ENCODE assay signal across 8 mouse cellular contexts in genomic region chr11:87448476-87449199, GRCm38 (mm10). TPM values are rescaled to one million over a fixed set of nuclear protein-coding genes. Genes with fewer than 3 reads are reported as not detected.
A peak's percentile ranks its signal among the peaks of the same experiment; 100 is the strongest.
DNase-seq lines count a peak whose midpoint lies in the region; ATAC-seq and TF ChIP-seq lines count a peak whose summit lies in the region.
"Not testable (repeated sequence)": the region's sequence is repeated elsewhere in the genome, so short reads cannot be mapped to it uniquely, and the experiment has no call there.

No protein-coding gene starts in this region.

- H3K9me3 ChIP-seq in ES-E14 (ENCODE audit: control insufficient read depth, insufficient read depth, low read depth, low read length); forebrain, embryonic 14.5 days (replicated peaks; ENCODE audit: control insufficient read depth, low read length); liver, postnatal 0 days (ENCODE audit: low read length): not testable (repeated sequence)

- not testable (repeated sequence) for H3K27ac ChIP-seq in ES-E14 (ENCODE audit: insufficient read depth, low read depth, low read length, poor library complexity, severe bottlenecking)
- H3K27ac ChIP-seq in forebrain, embryonic 14.5 days (ENCODE audit: low read depth, low read length) = 0 out of 2 replicates have a peak overlapping the region, but pooled peaks have one; percentile 52
- H3K27ac ChIP-seq in liver, postnatal 0 days (ENCODE audit: low read depth) = peak overlapping the region; percentile 78

- ATAC-seq in forebrain, embryonic 14.5 days = peak; percentile 95
- peak; percentile 78 to 84 for ATAC-seq in hematopoietic stem cell, adult 5-6 weeks (replicated peaks in 1 of 2; ENCODE audit: insufficient read depth in 1 of 2, low FRiP score in 2 of 2, low TSS enrichment in 1 of 2, low read depth in 1 of 2, poor library complexity in 2 of 2, severe bottlenecking in 2 of 2)
- peak; percentile 90 for ATAC-seq in liver, postnatal 0 days

- not testable (repeated sequence) for H3K27me3 ChIP-seq in forebrain, embryonic 14.5 days (replicated peaks; ENCODE audit: control insufficient read depth, insufficient read depth, low read length); liver, postnatal 0 days (ENCODE audit: insufficient read depth, low read length)

- not testable (repeated sequence) for TF ChIP-seq CTCF in liver, postnatal 0 days (IDR thresholded peaks at IDR 0.05; ENCODE audit: low read depth)

- not testable (repeated sequence) for H3K4me3 ChIP-seq in ES-E14 (ENCODE audit: insufficient read depth in 1 of 2, low read depth in 1 of 2, low read length in 2 of 2, poor library complexity in 1 of 2, severe bottlenecking in 1 of 2); forebrain, embryonic 14.5 days (ENCODE audit: low read depth, low read length); liver, postnatal 0 days (ENCODE audit: low read depth, low read length)

- 0 out of 2 replicates have a peak overlapping the region, but pooled peaks have one; percentile 20 for H3K4me2 ChIP-seq in forebrain, embryonic 14.5 days (ENCODE audit: low read length)
- H3K4me2 ChIP-seq in liver, postnatal 0 days (ENCODE audit: low read depth, low read length) = peak overlapping the region; percentile 22; the same call in 1 of the 2 replicates

- WGBS in forebrain, embryonic 14.5 days = 0% methylated on average over 6 of the region's 32 CpGs
- WGBS in liver, postnatal 0 days (ENCODE audit: insufficient replicate concordance) = under 1% methylated on average over 6 of the region's 32 CpGs

- in situ Hi-C loops in ES-E14 (cut with MboI; ENCODE audit: low sequenced_read_pairs in 2 of 2, unreplicated experiment in 2 of 2) = not testable (repeated sequence)

- peak; percentile 69 for DNase-seq in ES-E14 (ENCODE audit: low read depth, low spot score)
- peak; percentile 42 to 43 for DNase-seq in cerebellum, adult 18-20 months
- DNase-seq in forebrain, embryonic 14.5 days (ENCODE audit: low spot score) = peak; percentile 87
- DNase-seq in layer of hippocampus, adult 11-12 months (ENCODE audit: low spot score) = peak; percentile 69
- DNase-seq in liver, postnatal 0 days = peak; percentile 54
- DNase-seq in neural tube, embryonic 10.5 days (ENCODE audit: extremely low spot score, low spot score) = peak; percentile 66
- DNase-seq in telencephalon, adult 2 months (ENCODE audit: low read depth, low spot score) = peak; percentile 86

- not testable (repeated sequence) for H3K36me3 ChIP-seq in ES-E14 (ENCODE audit: control insufficient read depth, insufficient read depth, low read length, poor library complexity, severe bottlenecking); forebrain, embryonic 14.5 days (ENCODE audit: control insufficient read depth, insufficient read depth, low read length); liver, postnatal 0 days (replicated peaks; ENCODE audit: insufficient read depth, low read length)

- peak; percentile 57; the same call in 1 of the 2 replicates for TF ChIP-seq EP300 in liver, postnatal 0 days (IDR thresholded peaks at IDR 0.05; ENCODE audit: low read depth)

- peak overlapping the region; percentile 55; the same call in 1 of the 2 replicates for H3K9ac ChIP-seq in ES-E14 (ENCODE audit: insufficient read depth, low read depth, low read length, poor library complexity, severe bottlenecking)
- H3K9ac ChIP-seq in forebrain, embryonic 14.5 days (ENCODE audit: low read length); liver, postnatal 0 days (replicated peaks): not testable (repeated sequence)

- H3K4me1 ChIP-seq in ES-E14 (ENCODE audit: control insufficient read depth in 2 of 2, insufficient read depth in 2 of 2, low read length in 2 of 2, poor library complexity in 1 of 2); forebrain, embryonic 14.5 days (ENCODE audit: control insufficient read depth, insufficient read depth, low read length): not testable (repeated sequence)
- peaks cover 12% of the 10 kb centered on the region for H3K4me1 ChIP-seq in liver, postnatal 0 days (ENCODE audit: insufficient read depth)

RNA-seq across cellular contexts. Expression of gene Tex14, which starts 43.8 kb away (rescaled TPM):
- total RNA-seq in ES-E14 (2012; rRNA removed) = 10.4 and 11.4 TPM in 2 replicates
- polyA plus RNA-seq in forebrain, embryonic 14.5 days (2014; fragmentation: Nextera tagmentation; extraction: Ambion mirVana) = 0.21 and 0.24 TPM in 2 replicates
- total RNA-seq in hematopoietic stem cell, adult 5-6 weeks (2017) = 2.9 TPM in 1 of 2 replicates, not detected in the other
- 0.24 TPM in 1 of 2 replicates, not detected in the other for polyA plus RNA-seq in liver, postnatal 0 days (2015; fragmentation: Nextera tagmentation; extraction: Ambion mirVana)

RNA-seq across cellular contexts. Expression of gene Rad51c, which starts 43.9 kb away (rescaled TPM):
- 6.7 and 9.9 TPM in 2 replicates for total RNA-seq in ES-E14 (2012; rRNA removed)
- 4.5 and 8.1 TPM in 2 replicates for polyA plus RNA-seq in forebrain, embryonic 14.5 days (2014; fragmentation: Nextera tagmentation; extraction: Ambion mirVana)
- 7.3 and 13.4 TPM in 2 replicates for total RNA-seq in hematopoietic stem cell, adult 5-6 weeks (2017)
- 1.6 and 2.6 TPM in 2 replicates for polyA plus RNA-seq in liver, postnatal 0 days (2015; fragmentation: Nextera tagmentation; extraction: Ambion mirVana)
